Mouse (Mus musculus) intestine, embryonic 15.5 days (tissue): ENCODE results near the gene March8. TPM values are rescaled to one million over a fixed set of nuclear protein-coding genes. Genes with fewer than 3 reads are reported as not detected.

Source experiments
- ATAC-seq: fragments of 200-750 bp; cut with Nextera tagmentation; 2 replicates; pipeline ENCODE4 v1.8.0; 2017; ENCODE audit warnings: moderate TSS enrichment, moderate library complexity
- H3K27ac ChIP-seq: fragments of 300-500 bp; sonication (generic); 2 replicates; pipeline ENCODE4 v1.5.1; 2015; ENCODE audit warnings: mild to moderate bottlenecking, inconsistent platforms
- H3K27me3 ChIP-seq: fragments of 300-500 bp; sonication (generic); replicated peaks from 2 replicates; pipeline ENCODE4 v1.6.1; 2015; ENCODE audit warnings: inconsistent platforms
- H3K36me3 ChIP-seq: fragments of 300-500 bp; sonication (generic); 2 replicates; pipeline ENCODE4 v1.6.1; 2015; ENCODE audit warnings: inconsistent platforms
- H3K4me1 ChIP-seq: fragments of 300-500 bp; sonication (generic); replicated peaks from 2 replicates; pipeline ENCODE4 v1.6.1; 2015; ENCODE audit warnings: inconsistent platforms
- H3K4me2 ChIP-seq: fragments of 300-500 bp; sonication (generic); replicated peaks from 2 replicates; pipeline ENCODE4 v1.6.1; 2015; ENCODE audit warnings: mild to moderate bottlenecking, inconsistent platforms
- H3K4me3 ChIP-seq: fragments of 300-500 bp; sonication (generic); replicated peaks from 2 replicates; pipeline ENCODE4 v1.5.1; 2015; ENCODE audit warnings: inconsistent platforms
- H3K9ac ChIP-seq: fragments of 300-500 bp; sonication (generic); 2 replicates; pipeline ENCODE4 v1.6.1; 2015; ENCODE audit warnings: inconsistent platforms
- H3K9me3 ChIP-seq: fragments of 300-500 bp; sonication (generic); 2 replicates; pipeline ENCODE4 v1.6.1; 2016; ENCODE audit warnings: inconsistent platforms
- WGBS: fragments of 180-500 bp; shearing (Covaris S2); methylation state at CpG from one replicate; pipeline ENCODE4 v1.1.7; 2015; 5-methylcytosine and 5-hydroxymethylcytosine counted together
- polyA plus RNA-seq: library from polyadenylated mRNA; unstranded; fragments of >200 nt; fragmentation: Nextera tagmentation; extraction: Ambion mirVana; gene quantifications from 2 replicates; pipeline ENCODE4 v1.2.1, GENCODE M21; 2015

The March8 gene
- 31.3 and 35.3 TPM in 2 replicates for polyA plus RNA-seq

GRCm38 (mm10) chr6:116337835-116338501 is at the start of gene March8:
March8 (plus strand) TSS chr6:116338024.
- no peaks in the 10 kb centered on the region for H3K9me3 ChIP-seq
- H3K36me3 ChIP-seq: no peaks in the 10 kb centered on the region
- no peaks in the 10 kb centered on the region for H3K27me3 ChIP-seq
- no peaks in the 10 kb centered on the region for H3K4me1 ChIP-seq
- peak within 1 kb of the TSS; percentile 69 for H3K4me2 ChIP-seq
- peak within 1 kb of the TSS; percentile 99 for H3K4me3 ChIP-seq
- peak; percentile 98 for ATAC-seq
- H3K9ac ChIP-seq: peak within 1 kb of the TSS; percentile 76
- under 1% methylated on average over 75 of the region's 75 CpGs for WGBS
- H3K27ac ChIP-seq: peak within 1 kb of the TSS; percentile 70

GRCm38 (mm10) chr6:116311411-116311810 is 26.4 kb upstream of the March8 start:
- Histone ChIP-seq H3K36me3 (no peaks in the 10 kb centered on the region), H3K9me3 (no peaks in the 10 kb centered on the region), H3K4me3 (no peak overlapping the region), H3K4me1 (no peaks in the 10 kb centered on the region), H3K27ac (no peak overlapping the region), H3K4me2 (no peak overlapping the region), H3K27me3 (no peaks in the 10 kb centered on the region), H3K9ac (no peak overlapping the region)
- 89% methylated on average over 2 of the region's 2 CpGs for WGBS
- ATAC-seq: no peak

GRCm38 (mm10) chr6:116319259-116319658 is 18.6 kb upstream of the March8 start:
- no peaks in the 10 kb centered on the region for H3K27me3 ChIP-seq
- no peak for ATAC-seq
- 84% methylated on average over 3 of the region's 3 CpGs for WGBS

GRCm38 (mm10) chr6:116326641-116327040 is 11.2 kb upstream of the March8 start:
- Histone ChIP-seq H3K27me3 (no peaks in the 10 kb centered on the region), H3K9ac (no peak overlapping the region), H3K9me3 (no peaks in the 10 kb centered on the region), H3K4me2 (no peak overlapping the region), H3K4me1 (no peaks in the 10 kb centered on the region), H3K36me3 (no peaks in the 10 kb centered on the region), H3K27ac (no peak overlapping the region), H3K4me3 (no peak overlapping the region)
- ATAC-seq: peak; percentile 72
- 61% methylated on average over 3 of the region's 3 CpGs for WGBS

More at GRCm38 (mm10) chr6:116319259-116319658, 18.6 kb upstream of the March8 start:
- no peaks in the 10 kb centered on the region for H3K9me3 ChIP-seq
- no peak overlapping the region for H3K4me2 ChIP-seq
- no peak overlapping the region for H3K4me3 ChIP-seq
- no peaks in the 10 kb centered on the region for H3K36me3 ChIP-seq
- no peaks in the 10 kb centered on the region for H3K4me1 ChIP-seq
- H3K27ac ChIP-seq: no peak overlapping the region
- no peak overlapping the region for H3K9ac ChIP-seq

GRCm38 (mm10) chr6:116331396-116331795 is 6.4 kb upstream of the March8 start:
- H3K9ac ChIP-seq: no peak overlapping the region
- H3K36me3 ChIP-seq: no peaks in the 10 kb centered on the region
- no peak overlapping the region for H3K4me2 ChIP-seq
- no peaks in the 10 kb centered on the region for H3K9me3 ChIP-seq
- WGBS: 88% methylated on average over 2 of the region's 2 CpGs
- no peak overlapping the region for H3K27ac ChIP-seq
- H3K4me1 ChIP-seq: no peaks in the 10 kb centered on the region
- H3K4me3 ChIP-seq: no peak overlapping the region
- ATAC-seq: no peak
- no peaks in the 10 kb centered on the region for H3K27me3 ChIP-seq

GRCm38 (mm10) chr6:116337466-116337834 is 374 bp upstream of the March8 start:
- 1% methylated on average over 7 of the region's 7 CpGs for WGBS

GRCm38 (mm10) chr6:116338520-116338919 is 696 bp downstream of the March8 start:
- Histone ChIP-seq H3K27ac (no peak overlapping the region), H3K9me3 (no peaks in the 10 kb centered on the region), H3K4me1 (no peaks in the 10 kb centered on the region), H3K27me3 (no peaks in the 10 kb centered on the region), H3K4me2 (peak overlapping the region; percentile 69), H3K9ac (peak overlapping the region; percentile 76), H3K36me3 (no peaks in the 10 kb centered on the region), H3K4me3 (peak overlapping the region; percentile 99)
- WGBS: 6% methylated on average over 8 of the region's 8 CpGs
- no peak for ATAC-seq

More at GRCm38 (mm10) chr6:116337466-116337834, 374 bp upstream of the March8 start:
- H3K27me3 ChIP-seq: no peaks in the 10 kb centered on the region
- no peaks in the 10 kb centered on the region for H3K9me3 ChIP-seq
- peak overlapping the region; percentile 69 for H3K4me2 ChIP-seq
- H3K4me1 ChIP-seq: no peaks in the 10 kb centered on the region
- ATAC-seq: no peak; the same call in 1 of the 2 replicates
- peak overlapping the region; percentile 76; the same call in 1 of the 2 replicates for H3K9ac ChIP-seq
- no peak overlapping the region for H3K27ac ChIP-seq
- no peaks in the 10 kb centered on the region for H3K36me3 ChIP-seq
- H3K4me3 ChIP-seq: peak overlapping the region; percentile 99

GRCm38 (mm10) chr6:116339088-116339487 is 1.3 kb downstream of the March8 start:
- Histone ChIP-seq H3K4me3 (no peak overlapping the region), H3K36me3 (no peaks in the 10 kb centered on the region), H3K27ac (no peak overlapping the region), H3K4me2 (0 out of 2 replicates have a peak overlapping the region, but pooled peaks have one; percentile 69), H3K27me3 (no peaks in the 10 kb centered on the region), H3K4me1 (no peaks in the 10 kb centered on the region), H3K9ac (no peak overlapping the region), H3K9me3 (no peaks in the 10 kb centered on the region)
- ATAC-seq: no peak
- WGBS: 74% methylated on average over 5 of the region's 5 CpGs

- no peak overlapping the region for H3K4me2 ChIP-seq
- no peak overlapping the region for H3K27ac ChIP-seq
- no peaks in the 10 kb centered on the region for H3K36me3 ChIP-seq
- ATAC-seq: no peak
- H3K27me3 ChIP-seq: no peaks in the 10 kb centered on the region
- H3K9ac ChIP-seq: no peak overlapping the region
- 87% methylated on average over 1 of the region's 1 CpGs for WGBS
- no peaks in the 10 kb centered on the region for H3K4me1 ChIP-seq
- no peaks in the 10 kb centered on the region for H3K9me3 ChIP-seq
- no peak overlapping the region for H3K4me3 ChIP-seq
These were observed 2.7 kb downstream of the March8 start for GRCm38 (mm10) chr6:116340521-116340920.

- Histone ChIP-seq H3K4me1 (0 out of 2 replicates have a peak, but pooled peaks cover 2% of the 10 kb centered on the region), H3K36me3 (no peaks in the 10 kb centered on the region), H3K4me2 (no peak overlapping the region), H3K27ac (no peak overlapping the region), H3K9me3 (no peaks in the 10 kb centered on the region), H3K4me3 (no peak overlapping the region), H3K9ac (no peak overlapping the region), H3K27me3 (no peaks in the 10 kb centered on the region)
- ATAC-seq: peak; percentile 47; the same call in 1 of the 2 replicates
- 70% methylated on average over 2 of the region's 2 CpGs for WGBS
These were observed 10.1 kb downstream of the March8 start for GRCm38 (mm10) chr6:116347953-116348352.

GRCm38 (mm10) chr6:116349997-116350396 is 12.2 kb downstream of the March8 start:
- no peaks in the 10 kb centered on the region for H3K27me3 ChIP-seq
- 82% methylated on average over 3 of the region's 3 CpGs for WGBS
- H3K4me2 ChIP-seq: no peak overlapping the region
- H3K27ac ChIP-seq: no peak overlapping the region
- ATAC-seq: peak; percentile 71; the same call in 1 of the 2 replicates
- H3K9ac ChIP-seq: no peak overlapping the region
- H3K4me1 ChIP-seq: 0 out of 2 replicates have a peak, but pooled peaks cover 2% of the 10 kb centered on the region
- H3K4me3 ChIP-seq: no peak overlapping the region
- no peaks in the 10 kb centered on the region for H3K9me3 ChIP-seq
- no peaks in the 10 kb centered on the region for H3K36me3 ChIP-seq

GRCm38 (mm10) chr6:116350643-116351042 is 12.8 kb downstream of the March8 start:
- Histone ChIP-seq H3K36me3 (no peaks in the 10 kb centered on the region), H3K27ac (no peak overlapping the region), H3K4me1 (0 out of 2 replicates have a peak, but pooled peaks cover 2% of the 10 kb centered on the region), H3K4me3 (no peak overlapping the region), H3K27me3 (no peaks in the 10 kb centered on the region), H3K4me2 (no peak overlapping the region), H3K9me3 (no peaks in the 10 kb centered on the region), H3K9ac (no peak overlapping the region)
- WGBS: 80% methylated on average over 6 of the region's 6 CpGs
- ATAC-seq: peak; percentile 59; the same call in 1 of the 2 replicates

GRCm38 (mm10) chr6:116351534-116351933 is 13.7 kb downstream of the March8 start:
- no peak for ATAC-seq
- H3K4me3 ChIP-seq: no peak overlapping the region
- no peak overlapping the region for H3K4me2 ChIP-seq

More at GRCm38 (mm10) chr6:116351534-116351933, 13.7 kb downstream of the March8 start:
- Histone ChIP-seq H3K4me1 (0 out of 2 replicates have a peak, but pooled peaks cover 2% of the 10 kb centered on the region), H3K27ac (no peak overlapping the region), H3K36me3 (no peaks in the 10 kb centered on the region), H3K27me3 (no peaks in the 10 kb centered on the region), H3K9me3 (no peaks in the 10 kb centered on the region), H3K9ac (no peak overlapping the region)
- 81% methylated on average over 4 of the region's 4 CpGs for WGBS
